Mouse (Mus musculus) brain, embryonic 14.5 days (tissue): ENCODE data around the gene Dcaf11.

Source experiments
- CTCF ChIP-seq: fragments of 200-500 bp; IDR thresholded peaks from 2 replicates; pipeline ENCODE4 v1.5.1; 2012; ENCODE audit warnings: inconsistent platforms, mild to moderate bottlenecking, moderate library complexity, borderline replicate concordance; ENCODE audit not compliant: insufficient read depth, insufficient read length; ENCODE audit errors: extremely low read depth
- POLR2A ChIP-seq: fragments of 200-500 bp; IDR thresholded peaks from 2 replicates; pipeline ENCODE4 v1.6.1; 2012; ENCODE audit warnings: mild to moderate bottlenecking, inconsistent platforms, borderline replicate concordance; ENCODE audit not compliant: poor library complexity, insufficient read depth, insufficient read length, severe bottlenecking; ENCODE audit errors: extremely low read depth

DNA sequence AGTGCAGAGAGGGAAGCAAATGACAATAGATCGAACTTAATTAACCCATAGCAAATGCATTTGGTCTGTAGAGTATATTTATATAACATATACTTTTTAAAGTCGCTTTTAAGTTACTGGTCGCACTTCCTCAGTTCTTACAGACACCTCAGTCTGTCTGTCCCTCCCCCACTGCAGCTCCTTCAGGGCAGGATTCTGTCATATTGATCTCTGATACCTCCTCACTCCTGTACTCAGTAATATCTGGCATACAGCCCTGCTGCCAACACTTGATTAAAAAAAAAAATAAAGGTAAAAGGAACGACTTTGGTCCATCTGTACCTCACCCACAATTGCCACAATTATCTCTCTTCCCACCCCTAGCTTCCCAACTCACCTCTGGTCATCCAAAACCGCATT lies 24.5 kb downstream of the Dcaf11 start:
- TF ChIP-seq POLR2A = no peak
- TF ChIP-seq CTCF = no peak
